Mouse (Mus musculus): ENCODE data around the gene Fnip2.

Gene Fnip2

DNA sequence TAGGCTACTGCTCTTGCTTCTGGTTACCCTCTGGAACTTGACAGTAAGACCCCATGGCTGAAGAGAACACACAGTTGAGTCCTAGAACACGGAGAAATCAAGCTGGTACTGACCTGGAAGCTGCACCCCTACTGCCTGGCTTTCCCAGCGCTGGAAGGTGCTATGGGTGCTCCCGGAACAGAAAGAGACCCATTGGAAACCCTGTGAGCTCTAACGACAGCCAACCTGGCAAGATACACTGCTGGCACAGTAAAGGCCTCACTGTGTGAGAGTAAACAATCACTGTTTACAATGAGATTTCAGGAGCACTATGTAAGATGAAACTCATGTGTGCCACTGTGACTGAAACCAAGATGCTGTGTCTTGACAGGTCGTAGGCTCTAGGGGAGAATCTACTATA, 152.5 kb downstream of the Fnip2 start:
- no peak for DNase-seq (ENCODE audit: low spot score)

DNA sequence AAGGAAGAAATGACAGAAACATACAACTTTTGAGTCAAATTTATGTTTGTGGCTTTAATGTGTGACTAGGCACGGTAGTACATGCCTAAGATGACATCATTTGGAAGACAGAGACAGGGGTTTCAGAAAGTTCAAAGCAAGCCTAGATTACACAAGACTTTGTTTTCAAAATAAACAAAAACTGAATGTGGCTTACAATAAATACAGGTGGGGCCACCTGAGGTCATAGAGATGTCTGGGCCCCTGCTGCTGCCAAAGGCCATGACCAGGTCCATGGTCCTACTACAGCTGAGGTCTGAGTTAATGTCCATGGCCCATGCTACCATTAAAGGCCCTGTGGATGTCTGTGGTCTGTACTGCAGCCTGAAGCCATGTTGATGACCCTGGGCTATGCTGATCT, 154.1 kb downstream of the Fnip2 start:
- no peak for DNase-seq (ENCODE audit: low spot score)

DNA sequence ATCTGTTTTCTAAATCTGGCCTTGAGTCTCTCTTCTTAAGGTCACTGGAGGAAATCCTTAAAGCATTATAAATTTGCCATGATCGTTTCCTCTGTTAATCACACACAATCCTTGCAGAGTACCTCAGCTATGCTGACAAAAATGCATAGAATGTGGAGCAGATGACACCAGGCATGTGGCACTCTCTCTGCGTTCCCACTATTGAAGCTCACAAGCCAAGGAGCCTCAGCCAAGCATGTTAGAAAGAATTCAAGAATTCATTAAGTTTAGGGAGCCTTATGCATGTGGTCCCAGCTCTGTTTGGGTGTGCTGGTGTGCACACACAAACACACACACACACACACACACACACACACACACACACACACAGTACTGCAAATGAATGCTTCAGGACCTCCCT, 155.9 kb downstream of the Fnip2 start:
- no peak for DNase-seq (ENCODE audit: low spot score)

DNA sequence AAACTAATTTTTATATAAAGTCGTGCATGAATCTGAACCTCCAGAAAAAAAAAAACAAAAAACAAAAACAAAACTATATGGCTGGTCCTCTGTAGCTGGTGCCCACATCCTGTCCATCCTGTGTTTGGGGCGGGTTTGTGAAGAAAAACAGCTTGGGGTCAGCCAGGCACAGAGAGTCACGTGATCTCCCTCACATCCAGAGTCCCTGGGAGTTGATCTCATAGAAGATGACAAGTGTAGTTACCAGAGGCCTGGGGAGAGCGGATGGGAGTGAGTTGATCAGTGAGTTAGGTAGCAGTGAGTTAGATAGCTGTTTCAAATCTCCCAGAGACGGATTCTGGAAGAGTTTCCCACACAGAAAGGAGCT, 157.0 kb downstream of the Fnip2 start:
- DNase-seq (ENCODE audit: low spot score): peak; percentile 70

DNA sequence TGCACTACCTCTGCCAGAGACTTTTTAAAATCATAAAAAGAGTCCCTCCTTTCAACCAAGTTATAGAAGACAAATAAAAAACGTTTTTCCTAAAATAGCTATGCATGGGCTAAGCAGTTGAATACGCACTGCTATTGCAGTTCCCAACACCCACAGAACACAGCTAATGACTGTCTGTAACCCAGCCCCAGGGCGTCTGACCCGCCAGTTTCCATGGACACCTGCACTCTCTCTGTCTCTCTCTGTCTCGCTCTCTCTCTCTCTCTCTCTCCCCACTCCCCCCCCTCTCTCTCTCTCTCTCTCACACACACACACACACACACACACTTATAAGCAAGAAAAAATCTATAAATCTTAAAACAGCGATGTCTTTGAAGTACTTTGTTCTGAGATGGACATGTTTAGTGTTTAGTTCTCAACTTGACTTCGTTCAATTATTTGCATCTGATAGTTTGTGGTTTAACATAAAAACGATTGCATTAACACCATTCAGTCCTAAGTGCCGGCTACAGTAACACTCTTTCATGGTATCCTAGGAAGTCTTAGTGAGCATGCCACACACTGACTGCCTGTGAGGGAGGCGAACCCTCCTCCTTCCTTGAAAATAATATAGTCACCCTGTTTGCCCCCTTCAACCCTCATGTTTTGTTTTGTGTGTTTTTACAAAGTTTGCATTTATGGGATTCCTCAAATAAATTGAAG, 157.5 kb downstream of the Fnip2 start:
- peak; percentile 69 for DNase-seq (ENCODE audit: low spot score)

DNA sequence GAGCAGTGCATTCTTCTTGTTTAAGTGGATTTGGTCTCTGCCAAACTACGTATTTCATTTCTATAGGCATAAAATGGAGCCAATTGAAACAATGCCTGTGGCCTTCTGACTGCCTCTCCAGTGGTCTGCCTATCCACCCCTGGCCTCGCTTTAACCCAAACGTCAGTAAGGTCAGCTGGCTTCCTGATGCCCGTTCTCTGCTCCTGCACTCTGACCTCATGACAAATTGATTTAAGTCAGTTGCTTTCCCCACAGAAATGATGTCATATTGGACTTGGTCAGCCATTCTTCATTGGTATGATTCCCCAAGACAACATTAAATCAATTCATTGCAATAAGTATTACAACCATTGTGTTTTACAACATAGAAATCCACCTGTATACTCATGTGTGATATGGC, 159.1 kb downstream of the Fnip2 start:
- peak; percentile 83 for DNase-seq (ENCODE audit: low spot score)
